Mouse (Mus musculus): ENCODE data around the gene Pold2. TPM values are rescaled to one million over a fixed set of nuclear protein-coding genes. Genes with fewer than 3 reads are reported as not detected.

Pold2 gene
- total and polyA plus RNA-seq, 3 experiments: 261 to 366 TPM; not detected in 1

DNA sequence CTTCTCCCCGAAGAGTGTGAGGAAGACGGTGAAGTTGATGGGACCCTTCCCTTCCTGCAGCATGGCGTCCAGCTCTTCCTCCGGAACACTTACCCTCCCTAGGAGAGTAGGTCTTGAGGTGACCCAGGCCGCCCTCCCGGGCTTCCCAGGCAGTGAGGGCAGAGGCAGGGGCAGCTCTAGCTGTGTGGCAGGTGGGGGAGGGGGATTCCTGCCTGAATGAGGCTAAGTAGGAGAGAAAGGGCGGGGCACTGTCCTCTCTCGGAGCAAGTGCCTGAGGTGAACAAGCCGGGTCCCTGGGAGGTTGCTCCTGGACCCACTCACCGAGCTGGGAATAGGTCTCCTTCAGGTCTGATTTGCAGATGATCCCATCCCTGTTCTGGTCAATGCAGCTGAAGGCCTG is 19.7 kb upstream of the Pold2 start:
- Histone ChIP-seq H3K79me2 (ENCODE audit: control insufficient read depth, insufficient read depth, low read length, poor library complexity) (no peaks in the 10 kb centered on the region), H3K36me3 (ENCODE audit: control insufficient read depth in 1 of 2, insufficient read depth in 2 of 2, low read length in 2 of 2) (no peaks in the 10 kb centered on the region; a peak in 1 of 4 replicates), H3K27ac (ENCODE audit: control insufficient read depth, low read depth, low read length) (no peak overlapping the region), H3K27me3 (ENCODE audit: control insufficient read depth in 1 of 2, insufficient read depth in 2 of 2, low read length in 2 of 2) (peaks cover 0 to 2% of the 10 kb centered on the region in 2 experiments; a peak in 2 of 4 replicates), H3K9ac (ENCODE audit: control insufficient read depth, low read depth, low read length, poor library complexity, severe bottlenecking) (no peak overlapping the region), H3K4me1 (ENCODE audit: control insufficient read depth in 1 of 2, insufficient read depth in 2 of 2, low read length in 2 of 2) (no peaks in the 10 kb centered on the region), H3K4me3 (ENCODE audit: control insufficient read depth in 1 of 2, insufficient read depth in 1 of 2, low read depth in 2 of 2, low read length in 2 of 2) (no peak overlapping the region), H3K9me3 (replicated peaks; ENCODE audit: insufficient read depth, low read length) (no peaks in the 10 kb centered on the region)
- DNase-seq (ENCODE audit: low read depth, low spot score): no peak
- TF ChIP-seq ZKSCAN1 (IDR thresholded peaks at IDR 0.05; ENCODE audit: low read depth, low read length): no peak
- TF ChIP-seq TCF12 (IDR thresholded peaks at IDR 0.05; ENCODE audit: low read depth, low read length): no peak
- TF ChIP-seq ZC3H11A (IDR thresholded peaks at IDR 0.05; ENCODE audit: low read depth, low read length): no peak
- TF ChIP-seq TBP (IDR thresholded peaks at IDR 0.05; ENCODE audit: low read depth, low read length): no peak
- no peak for TF ChIP-seq POLR2A (IDR thresholded peaks at IDR 0.05; ENCODE audit: control insufficient read depth in 1 of 2, insufficient read depth in 1 of 2, low read depth in 1 of 2, low read length in 2 of 2, poor library complexity in 1 of 2)
- TF ChIP-seq HCFC1 (IDR thresholded peaks at IDR 0.05; ENCODE audit: low read depth, low read length): no peak
- TF ChIP-seq GABPA (IDR thresholded peaks at IDR 0.05; ENCODE audit: low read depth, low read length): no peak
- TF ChIP-seq RCOR1 (IDR thresholded peaks at IDR 0.05; ENCODE audit: low read depth, low read length): no peak
- TF ChIP-seq USF1 (IDR thresholded peaks at IDR 0.05; ENCODE audit: low read depth, low read length): no peak
- no peak for TF ChIP-seq NRF1 (IDR thresholded peaks at IDR 0.05; ENCODE audit: insufficient read depth, low read depth, low read length, poor library complexity, severe bottlenecking)
- TF ChIP-seq CHD1 (IDR thresholded peaks at IDR 0.05; ENCODE audit: low read depth, low read length): no peak

- Histone ChIP-seq H3K4me3 (ENCODE audit: control insufficient read depth in 1 of 2, insufficient read depth in 1 of 2, low read depth in 2 of 2, low read length in 2 of 2) (no peak overlapping the region), H3K27me3 (ENCODE audit: control insufficient read depth in 1 of 2, insufficient read depth in 2 of 2, low read length in 2 of 2) (peaks cover 0 to 2% of the 10 kb centered on the region in 2 experiments; a peak in 1 of 4 replicates), H3K27ac (ENCODE audit: control insufficient read depth, low read depth, low read length) (no peak overlapping the region), H3K79me2 (ENCODE audit: control insufficient read depth, insufficient read depth, low read length, poor library complexity) (no peaks in the 10 kb centered on the region), H3K9me3 (replicated peaks; ENCODE audit: insufficient read depth, low read length) (no peaks in the 10 kb centered on the region), H3K4me1 (ENCODE audit: control insufficient read depth in 1 of 2, insufficient read depth in 2 of 2, low read length in 2 of 2) (no peaks in the 10 kb centered on the region), H3K9ac (ENCODE audit: control insufficient read depth, low read depth, low read length, poor library complexity, severe bottlenecking) (no peak overlapping the region), H3K36me3 (ENCODE audit: control insufficient read depth in 1 of 2, insufficient read depth in 2 of 2, low read length in 2 of 2) (no peaks in the 10 kb centered on the region; a peak in 1 of 4 replicates)
- TF ChIP-seq BHLHE40 (IDR thresholded peaks at IDR 0.05; ENCODE audit: borderline replicate concordance, low read depth, low read length): no peak
- TF ChIP-seq GATA1 (IDR thresholded peaks at IDR 0.05; ENCODE audit: low read depth, low read length): no peak
- TF ChIP-seq USF1 (IDR thresholded peaks at IDR 0.05; ENCODE audit: low read depth, low read length): no peak
- TF ChIP-seq EP300 (IDR thresholded peaks at IDR 0.05; ENCODE audit: low read depth in 1 of 2, low read length in 2 of 2): no peak
- TF ChIP-seq SMC3 (IDR thresholded peaks at IDR 0.05; ENCODE audit: low read depth, low read length): no peak
- TF ChIP-seq MAFK (IDR thresholded peaks at IDR 0.05; ENCODE audit: borderline replicate concordance, low read depth, low read length): no peak
- no peak for DNase-seq (ENCODE audit: low read depth, low spot score)
These were observed 19.1 kb upstream of the Pold2 start for GRCm38 (mm10) chr11:5897230-5897629.

Measured in MEL (cell line).